Mouse (Mus musculus) kidney, postnatal 36 days (tissue): ENCODE measurements around the gene Dtnb.

Experiments
- DNase-seq, 2 experiments: peaks; one replicate each; pipeline ENCODE4 v3.0.0; 2021 to 2022; ENCODE audit warnings: mixed read lengths in 2 of 2

Gene Dtnb

DNA sequence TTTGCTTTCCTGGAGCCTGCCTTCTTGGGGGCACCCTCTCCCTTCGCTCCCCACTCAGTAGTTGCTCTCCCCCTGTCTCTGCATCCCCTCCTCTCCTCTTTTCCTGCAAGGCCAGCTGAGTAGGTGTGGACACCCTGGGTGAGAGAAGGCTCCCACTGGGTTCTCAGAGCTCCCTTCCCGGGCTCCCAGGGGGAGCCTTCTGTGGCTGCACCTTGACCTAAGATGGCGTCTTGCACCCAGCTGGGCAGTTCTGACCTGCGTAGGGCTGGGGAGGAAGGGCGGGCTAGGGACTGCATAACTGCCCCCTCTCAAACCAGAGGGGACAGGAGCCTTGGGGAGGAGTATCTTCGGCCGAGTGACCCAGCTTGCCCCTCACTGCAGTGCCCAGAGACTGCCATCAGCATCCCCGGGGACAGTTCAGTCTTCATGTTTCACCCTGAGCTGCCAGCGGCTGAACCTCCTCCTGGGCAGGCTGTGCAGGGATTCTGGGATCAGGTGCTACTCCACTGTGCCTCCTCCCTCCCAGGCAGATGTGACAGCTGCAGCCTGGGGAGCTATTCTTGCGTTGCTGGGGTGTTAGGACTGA is 236.3 kb downstream of the Dtnb start:
- peak; percentile 77 to 80 for DNase-seq

- DNase-seq = no peak
Observed at GRCm38 (mm10) chr12:3809520-3810180, 237.5 kb downstream of the Dtnb start.

GRCm38 (mm10) chr12:3810455-3810854 is 238.3 kb downstream of the Dtnb start:
- DNase-seq = no peak

DNA sequence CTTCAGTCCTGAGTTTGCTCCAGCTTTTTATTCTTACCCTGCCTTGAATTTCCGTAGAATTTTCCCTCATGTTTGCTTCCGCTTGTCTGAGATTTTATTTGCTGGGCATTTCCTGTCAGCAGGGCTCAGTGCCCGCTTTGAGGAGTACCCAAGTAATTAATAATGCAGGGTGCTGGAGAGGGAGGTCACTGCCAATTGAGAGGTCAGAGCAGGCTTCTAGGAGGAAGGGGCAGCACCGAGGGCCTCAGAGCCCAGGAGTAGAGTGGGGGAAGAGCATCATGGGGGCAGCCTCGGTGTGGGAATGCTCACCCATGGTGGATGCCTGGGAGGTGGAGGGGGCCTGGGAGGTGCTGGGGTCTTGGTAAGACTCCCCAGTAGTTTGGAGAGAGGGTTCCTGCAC is 239.4 kb downstream of the Dtnb start:
- DNase-seq = peak; percentile 47

DNA sequence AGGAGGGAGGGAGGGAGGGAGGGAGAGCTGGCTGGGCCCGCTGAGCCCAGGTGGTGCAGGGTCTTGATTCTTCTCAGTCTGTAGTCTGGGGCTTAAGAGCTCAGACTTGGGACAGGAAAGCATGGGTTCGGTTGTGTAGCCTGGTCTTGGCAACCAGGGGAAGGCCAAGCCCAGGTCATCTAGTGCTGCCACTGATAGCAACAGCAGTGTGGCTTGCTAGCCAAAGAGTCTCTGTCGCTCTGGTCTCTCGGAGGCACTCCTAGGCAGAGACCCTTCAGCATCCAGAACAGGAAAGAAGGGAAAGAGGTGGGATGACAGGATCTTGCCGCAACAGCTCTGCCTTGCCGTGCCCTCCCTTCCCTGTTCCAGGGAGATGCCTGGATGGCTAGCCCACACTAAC is 240.1 kb downstream of the Dtnb start:
- DNase-seq = no peak

GRCm38 (mm10) chr12:3813138-3813537 is 241.0 kb downstream of the Dtnb start:
- no peak for DNase-seq

DNA sequence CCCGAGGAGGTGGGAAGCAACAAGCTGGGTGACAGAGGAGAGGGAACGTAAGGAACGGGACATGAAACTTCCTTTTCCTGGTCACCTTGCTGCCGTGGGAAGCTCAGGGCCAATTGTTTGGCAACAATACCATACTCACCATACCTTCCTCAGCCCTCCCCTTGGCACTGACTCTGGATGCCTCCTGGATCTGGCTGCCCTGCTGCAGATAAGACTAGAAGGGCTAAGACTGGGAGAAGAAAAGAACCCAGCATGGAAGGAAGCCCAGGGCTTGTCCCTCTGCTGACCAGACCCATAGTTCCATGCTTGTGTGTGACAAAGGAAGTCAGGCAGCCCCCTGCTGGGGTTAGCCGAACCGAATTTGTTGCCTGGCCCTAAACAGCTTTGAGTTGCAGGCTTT is 243.2 kb downstream of the Dtnb start:
- no peak for DNase-seq

DNA sequence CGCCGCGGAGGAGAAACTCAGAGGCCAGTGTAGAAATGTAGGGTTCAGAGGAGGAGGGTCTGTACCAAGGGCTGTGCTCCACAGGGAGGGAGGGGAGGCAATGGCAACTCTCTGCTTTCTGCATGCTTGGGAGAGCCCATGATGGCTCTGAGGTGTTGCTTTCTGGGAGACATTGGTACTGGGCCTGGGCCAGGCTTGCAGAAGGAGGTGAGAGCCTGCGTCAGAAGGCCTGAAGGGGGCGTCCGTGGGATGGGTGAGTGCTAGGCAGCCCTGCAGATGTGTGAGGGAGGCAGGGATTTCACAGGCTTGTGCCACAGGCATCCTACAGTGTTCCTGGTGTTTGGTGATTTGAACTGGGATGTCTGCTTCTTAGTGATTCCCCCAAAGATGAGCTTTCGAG is 244.9 kb downstream of the Dtnb start:
- DNase-seq = peak in 1 of 2 experiments; percentile 42

DNA sequence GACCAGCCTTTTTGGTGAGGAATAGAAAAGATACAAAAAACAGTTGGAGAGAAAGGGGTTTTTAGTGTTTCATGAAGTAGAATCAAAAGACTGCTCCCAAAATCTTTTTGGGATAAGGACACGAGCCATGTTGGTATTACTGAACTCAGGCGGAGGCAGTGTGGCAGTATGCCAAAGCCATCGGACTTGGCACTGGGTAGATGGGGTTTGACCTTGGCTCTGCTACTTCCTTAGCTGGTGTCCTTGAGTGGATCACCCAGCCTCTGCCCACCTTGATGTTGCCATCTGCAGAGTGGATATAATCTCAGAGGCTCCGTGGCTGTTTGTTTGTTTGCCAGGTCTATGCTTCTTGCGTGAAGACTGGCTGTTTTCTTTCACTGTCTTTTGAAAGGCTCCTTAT is 245.4 kb downstream of the Dtnb start:
- DNase-seq = peak; percentile 80 to 85

DNA sequence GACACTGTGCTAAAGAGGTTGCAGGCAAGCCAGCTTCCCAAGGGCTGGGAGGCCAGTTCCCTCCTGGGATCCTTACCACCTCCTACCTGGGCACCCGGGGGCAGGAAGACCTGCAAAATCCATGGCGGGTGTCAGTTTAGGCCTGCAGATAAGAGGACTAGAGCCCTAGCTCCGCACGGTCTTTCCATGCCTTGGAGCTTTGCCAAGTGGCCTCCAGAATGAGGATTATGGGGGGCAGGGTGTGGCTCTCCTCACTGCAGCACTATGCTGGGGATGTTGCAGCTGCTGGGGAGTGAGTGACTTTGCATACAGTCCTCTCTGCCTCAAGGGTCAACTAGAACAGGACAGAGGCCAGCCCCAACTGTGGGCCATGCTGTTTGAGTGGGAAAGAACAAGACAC is 247.7 kb downstream of the Dtnb start:
- no peak for DNase-seq

DNA sequence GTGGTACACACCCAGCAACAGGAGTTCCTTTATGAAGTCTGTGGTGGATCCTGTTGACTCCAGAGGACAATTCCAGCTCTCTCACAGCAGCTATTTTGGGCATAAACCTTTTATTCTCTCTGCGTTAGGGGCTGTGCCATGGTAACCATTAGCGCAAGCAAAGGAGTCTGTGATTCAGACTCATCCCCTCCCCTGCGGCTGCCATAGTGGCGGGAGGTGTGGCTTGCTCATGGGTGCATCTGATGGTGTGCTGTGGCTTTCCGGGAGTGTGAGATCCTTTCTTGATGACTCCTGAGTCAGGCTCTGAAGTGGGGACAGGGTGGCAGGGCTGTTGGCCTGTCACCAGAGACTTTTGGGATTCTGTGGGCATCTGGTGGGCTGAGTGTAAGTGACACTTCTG is 251.2 kb downstream of the Dtnb start:
- DNase-seq = no peak

- no peak for DNase-seq
Observed at GRCm38 (mm10) chr12:3824906-3825713, 252.9 kb downstream of the Dtnb start.

DNA sequence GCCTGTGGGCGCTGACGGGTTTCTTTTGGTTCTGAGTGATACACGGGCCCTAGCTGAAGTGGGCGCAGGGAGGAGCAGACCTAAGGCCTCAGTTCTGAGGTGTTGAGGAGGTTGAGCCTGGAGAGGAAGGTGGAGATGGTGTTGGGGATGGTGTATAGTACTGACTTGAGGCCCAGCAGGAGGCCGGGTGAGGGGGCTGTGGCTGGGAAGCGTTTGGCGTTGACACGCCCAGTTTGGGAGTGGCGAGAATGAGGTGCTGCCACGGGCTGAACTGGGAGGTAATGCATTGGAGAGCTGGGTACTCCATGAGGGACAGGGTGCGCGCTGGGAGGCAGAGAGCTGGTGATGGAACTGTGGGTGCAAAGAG is 253.5 kb downstream of the Dtnb start:
- DNase-seq = no peak

DNA sequence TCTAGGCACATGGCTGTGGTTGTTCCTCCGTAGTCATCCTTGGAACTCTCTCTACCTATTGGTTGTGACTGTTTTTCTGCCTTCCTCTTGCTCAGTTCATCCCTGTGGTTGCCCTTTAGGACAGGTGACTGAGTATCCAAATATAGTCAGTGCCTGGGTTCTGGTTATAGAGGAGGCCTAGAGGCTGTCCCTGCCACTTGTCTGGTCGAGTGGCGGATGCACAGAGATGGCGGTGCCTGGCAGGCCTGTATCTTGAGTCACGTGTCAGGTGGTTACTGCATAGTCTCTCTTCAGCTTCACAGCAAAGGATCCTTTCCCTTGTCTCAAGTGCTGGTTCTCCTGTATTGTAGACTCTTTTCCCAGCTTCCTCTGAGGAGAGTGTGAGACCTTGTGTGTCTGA is 255.6 kb downstream of the Dtnb start:
- no peak for DNase-seq
